Mouse (Mus musculus) right cerebral cortex, postnatal 4 days (tissue): ENCODE measurements at regions not wholly inside any gene's neighbourhood (a gene's known extent, or its start where the extent isn't known, plus 50 kb on each side); places are given as distances from the start of the nearest gene placed in this dataset.
"Not testable (repeated sequence)": the region's sequence is repeated elsewhere in the genome, so short reads cannot be mapped to it uniquely, and the experiment has no call there.

Experiments
- DNase-seq: peaks from one replicate; pipeline ENCODE4 v3.0.0-alpha.2; 2022

GRCm38 (mm10) chr9:9606322-9606721 is 367.4 kb upstream of the Arhgap42 start:
- no peak for DNase-seq

GRCm38 (mm10) chr9:9591263-9591662 is 352.4 kb upstream of the Arhgap42 start:
- DNase-seq = no peak

GRCm38 (mm10) chr9:9583011-9583605 is 344.2 kb upstream of the Arhgap42 start:
- peak; percentile 54 for DNase-seq

GRCm38 (mm10) chr9:9582301-9583010 is 343.6 kb upstream of the Arhgap42 start:
- no peak for DNase-seq

- DNase-seq = no peak
Observed at GRCm38 (mm10) chr9:9568040-9568649, 329.2 kb upstream of the Arhgap42 start.

- DNase-seq = no peak
Observed at GRCm38 (mm10) chr9:9564551-9564950, 325.6 kb upstream of the Arhgap42 start.

- DNase-seq = no peak
Observed at GRCm38 (mm10) chr9:9548657-9549056, 309.8 kb upstream of the Arhgap42 start.

- DNase-seq = peak; percentile 21
Observed at GRCm38 (mm10) chr9:9547570-9547969, 308.7 kb upstream of the Arhgap42 start.

- no peak for DNase-seq
Observed at GRCm38 (mm10) chr9:9547121-9547520, 308.2 kb upstream of the Arhgap42 start.

GRCm38 (mm10) chr9:9500345-9500744 is 261.4 kb upstream of the Arhgap42 start:
- no peak for DNase-seq

- DNase-seq = no peak
Observed at GRCm38 (mm10) chr9:9493594-9494182, 254.8 kb upstream of the Arhgap42 start.

GRCm38 (mm10) chr9:9477145-9477544 is 238.2 kb upstream of the Arhgap42 start:
- no peak for DNase-seq

GRCm38 (mm10) chr9:9475009-9475744 is 236.3 kb upstream of the Arhgap42 start:
- no peak for DNase-seq

GRCm38 (mm10) chr9:9444213-9444612 is 205.3 kb upstream of the Arhgap42 start:
- DNase-seq = no peak

GRCm38 (mm10) chr9:9420326-9420725 is 181.4 kb upstream of the Arhgap42 start:
- DNase-seq = no peak

GRCm38 (mm10) chr9:9412460-9413181 is 173.7 kb upstream of the Arhgap42 start:
- no peak for DNase-seq

GRCm38 (mm10) chr9:9394190-9394589 is 155.3 kb upstream of the Arhgap42 start:
- not testable (repeated sequence) for DNase-seq

GRCm38 (mm10) chr9:9376650-9377189 is 137.8 kb upstream of the Arhgap42 start:
- DNase-seq = no peak

GRCm38 (mm10) chr9:9375304-9375904 is 136.5 kb upstream of the Arhgap42 start:
- DNase-seq = peak; percentile 81

GRCm38 (mm10) chr9:9372594-9372993 is 133.7 kb upstream of the Arhgap42 start:
- no peak for DNase-seq

- no peak for DNase-seq
Observed at GRCm38 (mm10) chr9:9368731-9369130, 129.8 kb upstream of the Arhgap42 start.
